Mouse (Mus musculus) erythroid progenitor cell, adult 5-6 weeks (primary cell): ENCODE measurements around the gene Yap1. TPM values are rescaled to one million over a fixed set of nuclear protein-coding genes. Genes with fewer than 3 reads are reported as not detected.

Experiments
- ATAC-seq: replicated peaks from 2 replicates; pipeline ENCODE4 v1.8.0; 2016; ENCODE audit warnings: moderate number of reproducible peaks, mild to moderate bottlenecking, moderate TSS enrichment, inconsistent platforms; ENCODE audit not compliant: poor library complexity, low FRiP score, severe bottlenecking
- total RNA-seq, 2 experiments: library from RNA; stranded (forward) in 1 of 2; stranded (reverse) in 1 of 2; fragments of 150-400 nt in 1 of 2; fragments of 186-747, 209-891 nt in 1 of 2; gene quantifications; 2 replicates each; pipeline versions ENCODE4 v1.2.3 to v1.2.4; 2015 to 2017; ENCODE audit warnings: low replicate concordance in 2 of 2

The Yap1 gene
- total RNA-seq, 2 experiments from 2014 or later: 2.5 TPM; not detected in 1

GRCm38 (mm10) chr9:7979153-7979916 is 25.1 kb downstream of the Yap1 start:
- no peak for ATAC-seq

GRCm38 (mm10) chr9:7978502-7978901 is 25.9 kb downstream of the Yap1 start:
- ATAC-seq: no peak

- no peak for ATAC-seq
Observed at GRCm38 (mm10) chr9:7977587-7977986, 26.8 kb downstream of the Yap1 start.

GRCm38 (mm10) chr9:7971993-7972392 is 32.4 kb downstream of the Yap1 start:
- ATAC-seq: no peak

DNA sequence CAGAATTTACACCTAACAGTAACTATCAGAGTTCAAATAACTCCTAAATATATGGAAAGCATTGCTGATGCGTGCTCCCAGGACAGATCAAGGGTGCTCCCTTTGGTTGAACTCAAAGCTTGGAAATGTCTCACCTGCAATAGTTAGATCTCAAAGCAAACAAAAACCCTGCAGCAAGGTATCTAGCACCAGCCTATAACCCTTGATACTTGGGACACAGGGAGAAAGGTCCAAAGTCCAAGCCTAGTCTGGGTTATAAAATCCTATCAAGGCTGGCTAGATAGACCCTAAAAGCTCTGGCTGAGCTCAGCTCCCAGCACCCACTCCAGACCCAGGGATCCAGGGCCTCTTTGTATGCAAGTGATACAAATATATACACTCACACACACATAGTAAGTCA is 36.4 kb downstream of the Yap1 start:
- ATAC-seq: no peak

DNA sequence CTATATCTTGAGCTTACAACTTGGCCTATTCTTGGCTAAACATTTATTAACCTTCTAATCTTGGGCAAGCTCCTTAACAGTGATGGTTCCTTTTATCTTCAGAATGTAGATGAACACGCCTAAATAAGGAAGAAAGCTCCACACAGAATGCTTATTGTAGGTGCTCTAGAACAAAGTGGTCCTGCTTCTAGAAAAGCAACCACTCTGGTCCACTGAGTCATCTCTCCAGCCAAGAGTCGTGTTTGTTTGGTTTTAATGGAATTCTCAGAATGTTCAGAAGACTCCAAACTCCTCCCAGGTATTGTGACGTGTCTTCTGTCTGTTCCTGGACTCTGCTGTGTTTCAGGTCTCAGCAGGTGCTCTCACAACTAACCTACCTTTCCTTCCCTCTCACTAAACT is 38.8 kb downstream of the Yap1 start:
- ATAC-seq: no peak

DNA sequence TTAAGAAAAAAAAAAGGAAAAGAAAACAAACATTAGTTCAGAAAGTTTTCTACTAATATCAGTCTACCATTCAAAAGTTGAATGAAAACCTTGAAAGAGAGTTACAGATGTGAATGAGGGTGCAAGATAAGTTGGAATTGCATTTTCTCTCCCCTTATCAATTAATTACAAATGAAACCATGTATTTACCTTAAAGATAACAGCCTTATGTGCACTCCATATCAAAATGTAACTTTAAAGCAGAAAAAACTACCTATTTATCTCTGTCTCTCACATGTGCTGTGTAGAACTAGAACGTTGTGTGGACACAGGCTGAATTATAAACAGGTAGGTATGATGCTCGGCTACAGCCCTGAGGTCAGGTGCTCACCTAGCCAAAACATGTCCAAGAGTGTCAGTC is 40.5 kb downstream of the Yap1 start:
- ATAC-seq: peak; percentile 54; the same call in 1 of the 2 replicates

- ATAC-seq: no peak
Observed at GRCm38 (mm10) chr9:7962915-7963314, 41.5 kb downstream of the Yap1 start.

DNA sequence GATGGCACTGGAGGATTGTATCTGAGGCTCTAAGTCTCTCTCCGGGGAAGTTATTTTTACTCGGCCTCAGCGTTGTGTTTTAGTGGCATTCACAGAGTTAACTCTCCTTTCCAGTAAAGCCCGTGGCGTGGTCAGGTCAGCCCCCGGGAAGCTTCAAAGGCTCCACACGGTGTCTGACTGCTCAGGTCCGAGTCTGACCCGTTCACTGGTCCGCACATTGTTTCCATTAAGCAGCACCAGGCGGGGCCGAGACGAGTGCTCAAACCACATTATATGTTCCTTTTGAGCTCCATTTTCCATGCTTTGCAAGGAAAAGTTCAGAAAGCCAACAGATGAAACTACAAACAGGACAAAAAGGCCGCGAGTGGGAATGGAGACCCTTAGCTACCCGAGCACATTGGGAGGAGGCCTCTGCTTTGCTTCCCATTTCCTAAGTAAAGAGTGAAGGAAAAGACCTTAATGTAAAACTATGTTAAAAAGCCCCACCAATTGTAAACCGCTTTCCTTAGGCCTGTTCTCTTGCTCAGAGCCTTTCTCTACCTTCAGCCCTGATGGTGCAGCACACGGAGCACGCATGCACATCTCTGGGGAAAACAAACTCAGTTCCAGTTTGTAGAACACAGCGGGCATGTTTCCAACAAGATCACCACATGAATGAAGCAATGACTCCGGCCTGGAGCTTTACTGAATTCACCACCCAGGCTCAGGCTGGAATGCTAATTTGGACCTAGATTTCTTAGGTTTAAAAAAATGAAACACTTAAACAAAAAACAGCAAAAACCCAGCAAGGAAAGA is 42.8 kb downstream of the Yap1 start:
- ATAC-seq: no peak

DNA sequence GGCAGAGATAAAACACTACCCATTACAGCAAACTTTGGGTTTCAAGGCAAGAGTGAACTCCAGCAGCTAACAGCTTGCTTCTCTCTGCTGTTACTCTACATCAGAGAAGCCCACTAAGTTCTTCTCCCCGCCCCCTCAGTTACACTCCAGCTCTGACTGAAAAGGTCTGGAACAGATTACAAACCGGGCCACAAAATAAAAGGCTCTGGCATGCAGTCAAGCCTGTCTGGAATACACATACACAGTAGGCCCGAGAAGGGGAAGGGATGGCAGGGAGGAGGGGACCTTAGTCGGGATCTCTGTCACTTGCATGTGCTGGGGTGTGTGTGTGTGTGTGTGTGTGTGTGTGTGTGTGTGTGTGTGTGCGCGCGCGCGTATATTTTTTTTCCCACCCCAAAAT is 44.0 kb downstream of the Yap1 start:
- no peak for ATAC-seq

DNA sequence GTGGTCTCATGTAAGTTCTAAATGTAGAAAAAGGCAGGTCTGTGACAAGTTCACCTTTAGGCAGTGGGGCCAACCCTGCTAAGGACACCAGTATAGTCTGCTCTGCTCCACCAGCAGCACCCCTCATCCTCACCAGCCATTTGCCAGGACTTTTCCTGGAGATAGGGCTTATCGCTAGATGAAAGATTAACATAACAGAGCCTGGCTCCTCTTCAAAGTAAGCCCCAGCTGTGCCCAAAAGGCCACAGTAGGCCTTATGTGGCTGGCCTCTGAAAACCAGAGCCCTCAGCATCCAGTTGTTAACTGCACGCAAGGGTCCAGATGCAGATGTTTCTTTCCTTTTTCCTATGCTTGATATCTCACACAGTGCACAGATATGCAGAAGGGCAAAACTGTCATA is 45.1 kb downstream of the Yap1 start:
- no peak for ATAC-seq

DNA sequence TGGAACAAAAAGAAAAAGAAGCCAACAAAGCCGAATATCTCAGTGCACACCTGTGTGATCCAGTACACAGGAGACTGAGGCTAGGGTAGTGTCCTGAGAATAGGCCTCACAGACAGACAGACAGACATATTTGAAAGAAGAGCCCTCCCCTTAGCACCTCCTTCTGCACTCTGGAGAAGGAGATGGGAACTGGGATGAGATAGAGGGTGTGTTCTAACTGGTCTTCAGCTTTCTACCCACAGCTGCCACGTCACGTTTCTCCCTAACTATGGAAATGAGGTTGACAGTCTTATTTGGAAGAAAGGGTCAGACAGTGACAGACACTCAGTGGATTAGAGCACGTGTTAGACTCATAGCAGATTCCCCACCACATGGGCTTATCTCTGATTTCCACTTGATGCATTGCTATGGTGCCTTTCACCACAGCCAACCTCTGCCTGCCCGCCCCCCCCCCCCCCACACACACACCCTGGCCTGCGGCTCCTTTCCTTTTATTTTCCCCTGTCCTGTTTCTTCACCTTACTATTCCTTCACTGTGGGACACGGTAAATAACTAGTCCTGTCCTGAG is 46.3 kb downstream of the Yap1 start:
- no peak for ATAC-seq

- ATAC-seq: no peak
Observed at GRCm38 (mm10) chr9:7957407-7957806, 47.0 kb downstream of the Yap1 start.

DNA sequence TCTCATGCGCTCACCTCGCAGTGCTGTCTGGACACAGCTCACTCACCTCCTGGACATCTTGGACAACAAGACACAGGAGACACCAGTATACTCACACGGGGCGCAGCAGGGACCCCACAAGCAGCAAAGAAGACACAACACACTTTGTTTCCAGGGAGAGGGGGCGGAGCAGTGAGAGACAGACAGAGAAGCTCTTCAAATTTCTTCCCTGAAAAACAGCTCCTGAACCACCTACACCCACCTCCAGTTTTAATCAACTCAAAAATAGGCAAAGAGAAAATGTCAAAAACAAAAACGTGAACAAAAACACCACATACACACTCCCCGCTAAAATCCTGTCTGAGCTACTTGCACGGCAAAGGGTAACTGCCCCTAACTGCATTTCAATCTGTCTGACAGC is 48.0 kb downstream of the Yap1 start:
- ATAC-seq: no peak

DNA sequence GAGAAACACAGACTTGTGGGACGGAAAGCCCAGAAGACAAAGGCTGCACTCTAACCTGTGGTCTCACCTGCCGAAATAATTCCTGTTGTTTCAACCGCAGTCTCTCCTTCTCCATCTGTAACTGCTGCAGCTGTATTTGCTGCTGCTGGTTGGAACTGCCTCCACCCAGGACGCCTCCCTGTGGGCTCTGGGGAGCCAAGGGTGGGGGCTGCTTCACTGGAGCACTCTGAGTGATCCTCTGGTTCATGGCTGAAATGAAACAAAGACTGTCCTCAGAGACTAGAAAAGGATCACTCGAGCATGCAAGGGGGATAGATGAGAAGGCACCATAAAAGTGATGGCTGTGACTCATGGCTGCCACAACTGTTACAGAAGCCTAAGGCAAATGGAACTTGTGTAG is 51.5 kb downstream of the Yap1 start:
- no peak for ATAC-seq

DNA sequence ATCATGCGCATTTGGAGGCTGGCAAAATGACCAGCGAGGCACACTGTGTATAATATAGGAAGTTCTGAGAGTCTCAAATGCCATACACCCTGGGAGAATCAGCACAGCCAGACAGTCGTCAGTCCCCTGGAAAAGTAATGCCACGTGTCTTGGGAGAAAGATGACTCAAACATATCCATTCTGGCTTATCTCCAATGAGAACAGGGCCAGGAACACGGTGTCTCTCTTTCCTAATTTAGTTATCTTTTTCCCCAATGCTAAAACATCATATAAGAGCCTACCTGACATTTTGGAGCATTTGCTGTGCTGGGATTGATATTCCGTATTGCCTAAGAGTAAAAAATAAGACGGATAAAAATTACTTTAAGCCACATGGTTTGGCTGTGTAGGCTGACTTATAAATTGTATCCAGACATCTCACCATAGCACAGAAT is 54.2 kb downstream of the Yap1 start:
- no peak for ATAC-seq

- ATAC-seq: no peak
Observed at GRCm38 (mm10) chr9:7947946-7948345, 56.5 kb downstream of the Yap1 start.

DNA sequence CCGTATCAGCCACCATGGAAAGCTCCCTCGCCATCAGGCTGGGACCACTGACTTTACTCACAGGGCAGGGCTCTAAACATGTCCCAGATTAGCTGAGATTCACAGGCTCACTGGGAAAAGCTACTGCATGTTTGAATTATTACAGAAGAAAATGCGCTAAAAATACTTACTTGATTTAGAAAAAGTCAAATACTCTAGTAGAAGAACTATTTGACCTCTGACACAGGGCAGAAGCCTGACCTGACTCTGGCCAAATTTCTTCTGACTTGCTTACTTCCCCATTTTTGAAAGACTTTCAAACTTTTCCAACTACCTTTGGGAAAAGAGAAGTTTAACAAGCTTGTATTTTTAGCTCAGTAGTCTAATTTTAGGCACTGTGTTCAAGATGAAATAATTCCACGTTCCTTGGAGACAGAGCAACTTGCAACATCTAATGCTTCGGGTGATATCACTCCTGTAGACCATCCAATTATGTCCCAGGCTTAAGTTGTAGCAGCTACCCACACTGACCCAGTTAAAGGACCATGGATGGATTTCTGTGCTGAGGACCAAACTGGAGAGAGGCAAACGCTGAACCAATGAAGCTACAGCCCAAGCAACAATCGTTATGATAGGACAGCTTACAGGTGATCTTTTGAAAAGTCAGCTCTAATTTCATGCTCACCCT is 60.5 kb downstream of the Yap1 start:
- no peak for ATAC-seq

DNA sequence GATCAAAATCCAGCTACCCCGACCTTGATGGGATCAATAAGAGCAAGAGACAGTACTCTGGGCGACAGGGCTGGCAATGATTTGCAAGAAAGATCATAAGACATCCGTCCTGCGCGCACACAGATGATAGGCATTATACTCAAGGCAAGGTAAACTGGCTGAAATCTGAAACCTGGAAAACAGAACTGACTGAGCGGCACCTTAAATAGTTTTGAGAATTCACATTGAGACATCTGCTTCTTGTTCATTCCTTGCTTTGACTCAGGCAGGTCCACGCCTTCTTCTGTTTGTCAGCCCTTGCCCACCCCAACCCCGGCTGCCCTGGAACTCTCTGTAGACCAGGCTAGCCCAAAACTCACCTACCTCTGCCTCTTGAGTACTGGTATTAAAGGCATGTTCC is 61.7 kb downstream of the Yap1 start:
- ATAC-seq: no peak

- no peak for ATAC-seq
Observed at GRCm38 (mm10) chr9:7940075-7940474, 64.3 kb downstream of the Yap1 start.
